Comparison of ENCODE assay signal across 14 mouse cellular contexts in the genomic region with DNA sequence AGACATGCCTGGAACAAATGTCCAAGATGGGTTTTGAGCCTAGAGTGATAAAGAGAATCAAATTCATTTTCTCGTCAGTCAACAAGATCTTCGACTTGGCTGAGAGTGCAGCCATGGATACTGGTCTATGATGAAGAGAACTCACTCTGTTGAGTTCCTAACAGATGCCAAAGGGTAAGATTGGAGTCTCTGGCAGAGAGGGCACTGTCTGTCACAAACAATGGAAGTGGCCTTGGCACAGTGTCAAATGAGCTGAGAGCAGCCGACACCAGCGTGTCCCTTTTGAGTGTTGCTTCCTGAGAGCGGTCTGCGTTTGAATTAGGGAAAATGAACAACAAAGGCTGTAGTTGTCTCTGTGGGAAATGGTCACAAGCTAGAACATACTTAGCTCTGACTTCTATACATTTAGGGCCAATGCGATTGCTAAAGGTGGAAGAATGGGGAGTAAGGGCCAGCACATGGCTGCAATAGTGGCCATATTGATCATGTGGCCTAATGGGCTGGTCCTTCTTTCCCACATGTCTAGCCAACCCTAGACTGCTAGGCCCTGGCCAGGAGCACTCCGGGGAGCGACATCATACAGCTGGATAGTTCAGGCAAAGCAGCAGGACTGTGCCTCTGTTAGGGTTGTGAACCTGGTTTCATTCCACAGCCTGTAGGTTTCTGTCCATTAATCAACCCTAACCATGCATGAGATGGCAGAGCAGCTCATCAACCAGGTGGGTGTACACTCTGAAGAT. TPM values are rescaled to one million over a fixed set of nuclear protein-coding genes. Genes with fewer than 3 reads are reported as not detected.
DNase-seq lines count a peak whose midpoint lies in the region; ATAC-seq and TF ChIP-seq lines count a peak whose summit lies in the region.
"Had no signal": no experiment of that assay in that cellular context is flagged by ENCODE, and none has a peak within 500 bp of the region (broad histone marks: within the 10 kb centered on the region; RNA-seq: fewer than 3 reads in every experiment).

No protein-coding gene starts in this region.

- no peak for DNase-seq in layer of hippocampus, adult 2 months (ENCODE audit: low spot score in 2 of 2)
- DNase-seq in layer of hippocampus, adult 11-12 months (ENCODE audit: low spot score) = no peak
- peak; percentile 59 for DNase-seq in Muller cell, postnatal 12 days (ENCODE audit: inconsistent ontology term)
- peak; percentile 85 for DNase-seq in hindbrain, postnatal 0 days (ENCODE audit: low spot score)
- no peak for DNase-seq in left cerebral cortex, adult 2 months (ENCODE audit: extremely low spot score in 1 of 2, low spot score in 2 of 2)
- DNase-seq: gastrocnemius, adult 2 months; thymus, postnatal 14 days had no signal

- no peaks in the 10 kb centered on the region for H3K36me3 ChIP-seq in forebrain, embryonic 16.5 days (ENCODE audit: control insufficient read depth, insufficient read depth)
- H3K36me3 ChIP-seq in forebrain, embryonic 13.5 days (ENCODE audit: poor library complexity, severe bottlenecking) = no peaks in the 10 kb centered on the region
- H3K36me3 ChIP-seq in hindbrain, postnatal 0 days (ENCODE audit: insufficient read depth, low read length) = no peaks in the 10 kb centered on the region
- H3K36me3 ChIP-seq: embryonic facial prominence, embryonic 15.5 days had no signal

- H3K9ac ChIP-seq in forebrain, embryonic 16.5 days (replicated peaks; ENCODE audit: low read depth, low read length) = no peak overlapping the region
- no peak overlapping the region for H3K9ac ChIP-seq in forebrain, embryonic 13.5 days
- H3K9ac ChIP-seq in hindbrain, postnatal 0 days (replicated peaks; ENCODE audit: low read length) = no peak overlapping the region
- H3K9ac ChIP-seq: embryonic facial prominence, embryonic 15.5 days had no signal

- WGBS in forebrain, embryonic 16.5 days = 58% methylated on average over 9 of the region's 9 CpGs
- 67% methylated on average over 9 of the region's 9 CpGs for WGBS in forebrain, embryonic 13.5 days
- 44% methylated on average over 9 of the region's 9 CpGs for WGBS in hindbrain, postnatal 0 days

- H3K4me3 ChIP-seq in forebrain, embryonic 16.5 days (replicated peaks; ENCODE audit: low read length) = no peak overlapping the region
- no peak overlapping the region for H3K4me3 ChIP-seq in forebrain, embryonic 13.5 days
- no peak overlapping the region for H3K4me3 ChIP-seq in layer of hippocampus, adult 2 months
- H3K4me3 ChIP-seq in hindbrain, postnatal 0 days (ENCODE audit: low read length) = no peak overlapping the region
- no peak overlapping the region for H3K4me3 ChIP-seq in left cerebral cortex, adult 2 months
- H3K4me3 ChIP-seq: embryonic facial prominence, embryonic 15.5 days; gastrocnemius, adult 2 months; myocyte had no signal

- peak overlapping the region; percentile 76 for H3K27ac ChIP-seq in forebrain, embryonic 16.5 days (ENCODE audit: low read length)
- H3K27ac ChIP-seq in forebrain, embryonic 13.5 days = no peak overlapping the region
- H3K27ac ChIP-seq in layer of hippocampus, adult 2 months = peak overlapping the region; percentile 28; the same call in 1 of the 2 replicates
- H3K27ac ChIP-seq in hindbrain, postnatal 0 days = peak overlapping the region; percentile 46; the same call in 1 of the 2 replicates
- H3K27ac ChIP-seq in left cerebral cortex, adult 2 months = no peak overlapping the region
- H3K27ac ChIP-seq: embryonic facial prominence, embryonic 15.5 days; gastrocnemius, adult 2 months had no signal

- no peak overlapping the region for H3K4me2 ChIP-seq in forebrain, embryonic 16.5 days (ENCODE audit: low read length)
- no peak overlapping the region for H3K4me2 ChIP-seq in forebrain, embryonic 13.5 days
- H3K4me2 ChIP-seq in hindbrain, postnatal 0 days (ENCODE audit: low read depth, low read length) = no peak overlapping the region
- H3K4me2 ChIP-seq: embryonic facial prominence, embryonic 15.5 days had no signal

- intact Hi-C loops in left cerebral cortex, adult 2 months (cut with DNase I) = no loop called here

- 0 out of 2 replicates have a peak, but pooled peaks have one; percentile 39 for ATAC-seq in forebrain, embryonic 16.5 days
- no peak for ATAC-seq in forebrain, embryonic 13.5 days
- ATAC-seq in hindbrain, postnatal 0 days = peak; percentile 84
- ATAC-seq in frontal cortex, adult (ENCODE audit: low TSS enrichment) = no peak
- ATAC-seq: CD4-positive, CD25-positive, alpha-beta regulatory T cell, adult 4 months had no signal

- no peak for TF ChIP-seq CTCF in layer of hippocampus, adult 2 months (conservative IDR thresholded peaks at IDR 0.05)
- no peak for TF ChIP-seq CTCF in hindbrain, postnatal 0 days (IDR thresholded peaks at IDR 0.05; ENCODE audit: low read depth)
- TF ChIP-seq CTCF in left cerebral cortex, adult 2 months (IDR thresholded peaks at IDR 0.05) = no peak

- H3K9me3 ChIP-seq in forebrain, embryonic 16.5 days (ENCODE audit: control insufficient read depth, low read length) = no peaks in the 10 kb centered on the region
- no peaks in the 10 kb centered on the region for H3K9me3 ChIP-seq in forebrain, embryonic 13.5 days (replicated peaks)
- no peaks in the 10 kb centered on the region for H3K9me3 ChIP-seq in hindbrain, postnatal 0 days (ENCODE audit: low read length)
- H3K9me3 ChIP-seq: embryonic facial prominence, embryonic 15.5 days had no signal

- no peaks in the 10 kb centered on the region for H3K27me3 ChIP-seq in forebrain, embryonic 16.5 days (replicated peaks; ENCODE audit: control insufficient read depth, insufficient read depth, low read length)
- H3K27me3 ChIP-seq in forebrain, embryonic 13.5 days = no peaks in the 10 kb centered on the region
- 0 out of 2 replicates have a peak, but pooled peaks cover 5% of the 10 kb centered on the region for H3K27me3 ChIP-seq in hindbrain, postnatal 0 days (ENCODE audit: insufficient read depth, low read length)
- H3K27me3 ChIP-seq: embryonic facial prominence, embryonic 15.5 days; Patski had no signal

- peaks cover 15% of the 10 kb centered on the region for H3K4me1 ChIP-seq in forebrain, embryonic 16.5 days (replicated peaks; ENCODE audit: control insufficient read depth, insufficient read depth, low read length)
- H3K4me1 ChIP-seq in forebrain, embryonic 13.5 days = peaks cover 17% of the 10 kb centered on the region
- H3K4me1 ChIP-seq in hindbrain, postnatal 0 days (ENCODE audit: insufficient read depth, low read length) = no peaks in the 10 kb centered on the region
- H3K4me1 ChIP-seq: embryonic facial prominence, embryonic 15.5 days had no signal

RNA-seq across cellular contexts. Expression of a gene that starts 39.3 kb away (rescaled TPM):
- 163 and 168 TPM in 2 replicates for polyA plus RNA-seq in forebrain, embryonic 16.5 days (2015; fragmentation: Nextera tagmentation; extraction: Ambion mirVana)
- polyA plus RNA-seq in forebrain, embryonic 13.5 days (2015; fragmentation: Nextera tagmentation; extraction: Ambion mirVana) = 54.3 and 55.7 TPM in 2 replicates
- total RNA-seq in layer of hippocampus, adult 2 months (2021) = 100 to 1,000 TPM; 147 to 151 TPM
- total RNA-seq in hindbrain, postnatal 0 days (2014; rRNA removed) = 148 TPM in 2 replicates
- 67.9 and 72.5 TPM in 2 replicates for polyA plus RNA-seq in hindbrain, postnatal 0 days (2015; fragmentation: Nextera tagmentation; extraction: Ambion mirVana)
- 10 to 100 TPM; 98.5 to 99.6 TPM for total RNA-seq in left cerebral cortex, adult 2 months (2021)

Comparison
In these comparisons a context has a peak if more than half of its experiments do, and no peak if none do; other contexts are left out.
1. ATAC-seq: peak in forebrain, embryonic 16.5 days (single experiment) and hindbrain, postnatal 0 days (single experiment); none in forebrain, embryonic 13.5 days (single experiment) and frontal cortex, adult (single experiment).
2. H3K27ac ChIP-seq: peak in forebrain, embryonic 16.5 days (single experiment), layer of hippocampus, adult 2 months (single experiment) and hindbrain, postnatal 0 days (single experiment); none in forebrain, embryonic 13.5 days (single experiment) and left cerebral cortex, adult 2 months (single experiment).
3. DNase-seq: peak in Muller cell, postnatal 12 days (single experiment) and hindbrain, postnatal 0 days (single experiment); none in layer of hippocampus, adult 2 months (0 of 2), layer of hippocampus, adult 11-12 months (single experiment) and left cerebral cortex, adult 2 months (0 of 2).